Mouse (Mus musculus) embryo, embryonic 9.5 days (tissue): Measurements from ENCODE around the gene Srd5a1.
"Not testable (repeated sequence)": the region's sequence is repeated elsewhere in the genome, so short reads cannot be mapped to it uniquely, and the experiment has no call there.

Experiments used
- DNase-seq: peaks from one replicate; pipeline ENCODE4 v3.0.0-alpha.2; 2017; ENCODE audit errors: extremely low spot score

Srd5a1 gene

DNA sequence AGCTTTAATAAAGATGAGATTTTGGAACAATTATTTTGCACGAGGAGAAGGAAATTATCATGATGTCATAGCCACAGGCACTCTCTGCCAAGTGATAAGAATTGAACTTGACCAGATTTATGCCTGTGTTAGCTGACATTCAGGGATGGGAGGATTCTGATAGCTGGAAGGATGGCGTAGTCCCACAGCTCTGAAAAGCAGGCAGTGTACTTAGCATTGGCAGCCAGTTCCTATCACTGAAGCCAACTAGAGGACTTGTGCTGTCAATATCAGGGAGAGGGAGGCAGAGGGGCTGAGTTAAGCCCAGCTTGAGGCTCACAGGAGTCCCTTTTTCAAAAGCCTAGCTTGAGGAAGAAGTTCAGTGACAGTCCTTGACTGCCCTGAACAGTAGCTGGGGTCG is 13.3 kb upstream of the Srd5a1 start:
- no peak for DNase-seq

DNA sequence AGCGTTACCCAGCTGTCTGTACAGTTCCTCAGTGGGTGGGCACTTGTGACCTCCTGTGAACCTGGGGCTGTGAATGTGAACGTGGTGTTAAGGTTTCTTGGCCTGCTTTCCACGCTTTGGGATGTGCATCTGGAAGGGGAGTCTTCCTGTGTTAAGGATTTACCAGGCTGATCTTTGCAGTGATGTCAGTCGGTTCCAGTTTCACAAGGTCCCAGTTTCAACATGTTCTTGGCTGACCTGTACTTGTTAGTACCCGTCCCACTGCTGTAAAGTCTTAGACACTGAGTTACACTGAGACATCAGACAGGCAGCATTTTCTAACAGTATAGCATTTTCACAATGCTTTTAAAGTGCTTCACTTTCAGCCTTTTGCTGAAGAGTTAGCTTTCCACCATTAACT is 12.6 kb upstream of the Srd5a1 start:
- no peak for DNase-seq

GRCm38 (mm10) chr13:69616716-69617115 is 5.5 kb upstream of the Srd5a1 start:
- no peak for DNase-seq

DNA sequence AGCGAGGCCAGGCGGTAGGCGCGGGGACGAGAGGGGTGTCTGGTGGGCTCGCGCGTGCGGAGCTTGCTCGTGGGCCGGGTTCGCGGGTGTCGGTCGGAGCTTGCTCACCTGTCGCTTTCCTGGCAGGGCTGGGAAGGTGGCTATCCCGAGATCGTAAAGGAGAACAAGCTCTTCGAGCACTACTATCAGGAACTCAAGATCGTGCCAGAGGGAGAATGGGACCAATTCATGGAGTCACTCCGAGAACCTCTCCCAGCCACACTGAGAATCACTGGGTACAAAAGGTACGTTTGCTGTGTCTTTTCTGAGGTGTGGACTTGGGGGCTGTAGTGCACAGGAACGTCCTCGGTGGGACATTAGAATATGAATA is 918 bp upstream of the Srd5a1 start:
- DNase-seq: no peak

GRCm38 (mm10) chr13:69610751-69611397 is 368 bp downstream of the Srd5a1 start:
- no peak for DNase-seq

- DNase-seq: no peak
These were observed 2.5 kb downstream of the Srd5a1 start for GRCm38 (mm10) chr13:69608734-69609133.

DNA sequence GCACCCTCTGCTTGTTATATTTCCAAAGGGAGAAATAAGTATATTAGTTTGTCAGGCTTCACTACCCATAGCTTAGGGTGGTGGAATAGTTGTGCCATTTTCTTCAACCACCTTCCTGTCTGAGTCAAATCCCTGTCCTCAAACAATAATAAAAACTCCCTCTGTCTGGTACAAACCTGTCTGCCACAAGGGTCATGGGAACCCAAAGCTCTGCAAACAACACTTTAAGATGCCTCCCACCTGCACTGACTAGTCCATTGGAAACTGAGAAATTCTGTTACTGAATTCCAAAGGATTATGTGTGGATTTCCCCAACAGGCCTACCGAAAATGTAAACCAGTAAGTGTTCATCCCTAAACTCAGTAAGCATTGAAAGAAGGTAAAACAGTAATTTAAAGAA is 6.6 kb downstream of the Srd5a1 start:
- DNase-seq: no peak

GRCm38 (mm10) chr13:69601321-69601720 is 9.9 kb downstream of the Srd5a1 start:
- DNase-seq: no peak

- not testable (repeated sequence) for DNase-seq
These were observed 10.4 kb downstream of the Srd5a1 start for GRCm38 (mm10) chr13:69600863-69601262.

DNA sequence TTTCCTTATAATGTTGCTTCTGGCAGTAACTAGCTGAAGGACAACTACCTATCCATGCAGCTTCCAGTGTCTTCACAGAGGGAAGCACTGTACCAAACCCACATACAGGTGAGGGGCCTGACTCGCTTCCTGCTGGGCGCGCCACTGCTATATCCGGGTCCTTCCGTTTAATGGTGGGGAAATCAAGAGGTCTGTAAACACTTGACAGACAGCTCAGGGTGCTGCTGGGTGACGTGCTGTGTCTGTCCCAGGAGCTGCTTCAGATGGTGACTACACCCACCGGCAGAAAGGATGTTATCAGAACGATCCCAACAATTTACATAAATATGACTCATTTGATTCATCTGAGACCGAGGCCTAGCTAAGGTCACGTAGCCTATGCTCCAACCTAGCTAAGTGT is 12.4 kb downstream of the Srd5a1 start:
- DNase-seq: no peak

DNA sequence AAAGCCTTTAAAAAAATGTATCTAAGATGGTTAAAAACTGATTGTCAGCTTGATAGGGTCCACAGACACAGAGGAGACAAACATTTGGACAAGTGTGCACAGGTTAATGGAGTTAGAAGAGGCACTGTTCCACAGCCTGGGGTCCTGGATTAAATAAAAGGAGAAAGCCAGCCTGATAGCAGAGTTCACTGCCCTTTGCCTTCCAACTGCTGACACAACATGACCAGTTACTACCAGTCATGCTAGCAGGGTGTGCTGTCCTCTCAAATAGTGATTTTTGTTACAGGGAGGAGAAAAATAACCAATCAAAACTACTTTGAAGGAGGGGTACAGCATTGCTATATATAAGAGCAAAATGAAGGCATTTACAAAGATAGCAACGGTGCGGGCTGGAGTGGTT is 14.7 kb downstream of the Srd5a1 start:
- DNase-seq: no peak

GRCm38 (mm10) chr13:69595911-69596310 is 15.3 kb downstream of the Srd5a1 start:
- no peak for DNase-seq

- DNase-seq: no peak
These were observed 16.5 kb downstream of the Srd5a1 start for GRCm38 (mm10) chr13:69594577-69595256.

DNA sequence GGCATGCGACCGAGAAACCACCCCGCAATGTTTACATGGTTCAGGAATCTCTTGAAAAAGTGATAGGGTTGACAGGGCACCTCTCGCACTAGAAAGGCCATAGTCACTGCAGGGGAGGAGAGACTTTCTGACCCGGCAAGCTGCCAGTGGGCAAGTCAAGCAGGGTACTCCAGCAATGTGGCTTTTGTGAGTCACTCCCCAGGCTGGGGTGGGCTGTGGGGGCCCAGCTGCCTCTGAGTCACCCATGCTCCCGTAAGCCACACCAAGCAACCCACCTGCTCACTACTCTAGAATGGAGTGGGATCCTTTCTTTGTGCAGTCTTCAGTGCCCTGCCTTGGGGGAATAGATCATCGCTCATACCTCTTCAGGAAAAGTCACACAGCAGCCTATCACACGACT is 17.8 kb downstream of the Srd5a1 start:
- no peak for DNase-seq

- DNase-seq: no peak
These were observed 19.0 kb downstream of the Srd5a1 start for GRCm38 (mm10) chr13:69592226-69592625.

DNA sequence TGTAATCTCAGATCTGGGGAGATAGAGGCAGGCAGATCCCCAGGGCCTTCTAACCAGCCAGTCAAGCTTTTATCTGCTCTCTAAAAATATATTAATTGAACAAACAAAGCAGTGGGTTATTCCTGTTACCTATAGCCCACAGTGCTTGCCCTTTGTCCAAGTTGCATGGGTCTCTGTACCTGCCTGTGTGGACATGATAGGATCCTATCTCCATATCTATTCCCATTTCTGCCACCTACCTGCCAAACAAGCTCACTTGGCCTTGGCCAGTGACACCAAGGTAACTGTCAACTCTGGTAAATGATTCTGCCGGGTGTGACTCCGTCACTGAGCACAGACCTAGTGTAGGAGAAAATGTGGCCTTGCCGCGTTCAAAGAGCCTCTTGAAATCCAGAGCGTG is 19.9 kb downstream of the Srd5a1 start:
- no peak for DNase-seq

GRCm38 (mm10) chr13:69588263-69588662 is 23.0 kb downstream of the Srd5a1 start:
- DNase-seq: no peak

DNA sequence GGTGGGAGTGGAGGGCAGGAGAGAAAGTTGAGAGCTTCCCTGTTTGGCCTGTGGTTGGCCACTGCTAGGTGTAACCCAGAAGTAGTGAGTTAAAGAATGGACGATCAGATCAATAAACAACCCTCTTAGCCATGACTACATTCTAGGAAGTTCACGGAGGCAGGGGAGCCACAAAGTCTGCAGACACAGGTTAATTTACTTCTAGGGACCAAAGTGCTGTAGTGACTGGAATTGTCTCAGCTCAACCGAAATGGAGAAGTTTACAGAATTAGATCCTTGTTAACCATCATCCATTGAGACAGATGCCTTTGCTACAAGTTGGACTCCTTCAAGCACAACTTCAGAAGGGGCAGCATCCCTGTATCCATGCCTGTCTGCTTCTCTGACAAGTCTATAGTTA is 23.4 kb downstream of the Srd5a1 start:
- no peak for DNase-seq

GRCm38 (mm10) chr13:69586337-69586736 is 24.9 kb downstream of the Srd5a1 start:
- DNase-seq: no peak

GRCm38 (mm10) chr13:69585828-69586227 is 25.4 kb downstream of the Srd5a1 start:
- no peak for DNase-seq

DNA sequence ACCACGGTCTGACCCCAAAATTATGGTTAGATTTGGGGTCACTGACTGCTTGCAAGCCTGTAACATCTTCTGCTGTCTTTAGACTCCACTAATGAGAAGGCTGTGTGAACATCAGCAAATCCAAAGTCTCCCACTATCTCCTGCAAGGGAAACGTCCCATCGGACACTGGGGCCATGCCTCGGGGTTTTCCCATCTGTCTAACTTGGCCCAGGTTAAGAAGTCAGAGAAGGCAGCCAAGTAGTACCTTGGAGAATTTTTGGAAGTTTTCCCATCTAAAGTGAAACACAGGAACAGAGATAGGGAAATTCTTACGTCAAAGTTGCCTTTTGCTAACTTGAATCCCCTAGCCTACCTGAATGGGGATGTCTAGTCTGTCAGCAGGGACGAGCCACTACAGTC is 27.7 kb downstream of the Srd5a1 start:
- no peak for DNase-seq

DNA sequence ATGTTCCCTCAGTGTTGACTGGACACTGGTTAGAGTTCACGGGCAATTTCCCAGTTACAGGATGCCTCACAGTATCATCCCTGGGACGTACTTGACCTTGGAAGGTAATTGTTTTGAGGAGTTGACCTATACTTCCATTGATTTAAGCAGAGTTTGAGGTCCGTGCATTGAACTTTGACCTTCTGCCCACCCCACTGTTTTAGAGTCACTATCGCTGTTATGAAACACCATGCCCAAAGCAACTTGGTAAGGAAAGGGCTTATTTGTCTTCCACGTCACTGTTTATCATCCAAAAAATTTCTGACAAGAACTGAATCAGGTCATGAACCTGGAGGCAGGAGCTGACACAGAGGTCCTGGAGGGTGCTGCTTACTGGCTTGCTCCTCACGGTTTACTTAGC is 28.8 kb downstream of the Srd5a1 start:
- no peak for DNase-seq

DNA sequence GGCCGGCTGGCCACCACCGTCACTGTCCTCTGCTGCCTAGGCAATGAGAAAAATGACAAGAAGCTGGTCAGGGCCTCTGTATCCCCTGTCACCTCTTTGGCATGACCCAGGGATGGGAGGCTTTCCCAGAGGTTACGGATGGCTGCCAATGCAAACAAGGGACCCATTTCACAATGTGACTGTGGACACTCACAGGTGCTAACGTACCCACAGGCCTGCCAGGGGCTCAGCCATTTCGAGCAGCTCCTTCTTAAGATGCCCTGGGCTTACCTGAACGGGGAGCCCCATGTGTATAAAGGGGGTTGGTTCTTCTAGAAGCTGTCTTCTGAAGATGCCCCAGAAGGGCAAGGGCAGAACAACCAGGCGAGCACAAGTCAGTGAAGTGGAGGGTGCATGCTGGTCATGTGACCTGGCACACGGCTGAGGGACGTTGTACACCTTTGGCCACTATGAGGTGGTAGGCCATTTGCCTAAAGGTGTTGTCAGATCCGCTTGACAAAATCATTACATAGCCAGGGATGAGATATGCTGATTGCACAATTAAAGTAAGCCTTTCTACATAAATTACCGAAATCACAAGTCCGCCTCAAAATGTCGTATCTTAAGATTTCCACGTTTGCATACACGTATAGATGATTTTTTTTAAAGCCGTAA is 33.9 kb downstream of the Srd5a1 start:
- DNase-seq: no peak
